Mouse (Mus musculus): ENCODE measurements around the gene Syn3. TPM values are rescaled to one million over a fixed set of nuclear protein-coding genes. Genes with fewer than 3 reads are reported as not detected.
"Not testable (repeated sequence)": the region's sequence is repeated elsewhere in the genome, so short reads cannot be mapped to it uniquely, and the experiment has no call there.

Gene Syn3
- polyA plus RNA-seq, 1 experiment from 2014 or later = 1.3 TPM

GRCm38 (mm10) chr10:86044066-86044465, 454.6 kb downstream of the Syn3 start:
- Histone ChIP-seq H3K4me3 (ENCODE audit: low read depth, low read length) (no peak overlapping the region), H3K27me3 (ENCODE audit: control insufficient read depth, insufficient read depth, low read length) (no peaks in the 10 kb centered on the region), H3K4me1 (replicated peaks; ENCODE audit: control insufficient read depth, insufficient read depth) (no peaks in the 10 kb centered on the region), H3K36me3 (ENCODE audit: control insufficient read depth, insufficient read depth, low read length) (peaks cover 11% of the 10 kb centered on the region), H3K27ac (replicated peaks) (no peak overlapping the region), H3K9me3 (ENCODE audit: control insufficient read depth, low read length) (no peaks in the 10 kb centered on the region), H3K9ac (ENCODE audit: low read length) (no peak overlapping the region), H3K4me2 (replicated peaks; ENCODE audit: low read depth) (no peak overlapping the region)
- TF ChIP-seq EP300 (optimal IDR thresholded peaks at IDR 0.05) = no peak
- 92% methylated on average over 8 of the region's 8 CpGs for WGBS
- ATAC-seq (ENCODE audit: low FRiP score, low TSS enrichment) (no peak), DNase-seq (ENCODE audit: low spot score) (no peak)

DNA sequence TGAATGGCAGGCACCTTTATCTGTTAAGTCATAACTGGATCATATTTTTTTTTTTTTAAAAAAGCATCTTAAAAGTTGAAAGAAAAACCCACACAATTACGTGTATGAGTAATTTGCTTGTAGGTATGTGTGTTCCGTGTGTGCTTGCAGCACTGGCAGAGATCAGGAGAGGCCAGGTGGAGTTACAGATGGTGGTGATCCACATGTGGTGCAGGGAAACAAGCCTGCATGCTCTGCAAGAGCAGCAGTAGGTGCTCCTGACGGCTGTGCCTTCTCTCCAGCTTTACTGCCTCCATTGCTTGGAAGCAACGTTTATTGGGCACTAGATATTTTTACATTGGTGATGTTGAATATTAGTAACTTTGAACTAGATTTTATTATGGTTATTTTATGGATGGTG, 455.0 kb downstream of the Syn3 start:
- H3K27me3 ChIP-seq (ENCODE audit: control insufficient read depth, insufficient read depth, low read length) = no peaks in the 10 kb centered on the region
- no peak overlapping the region for H3K9ac ChIP-seq (ENCODE audit: low read length)
- DNase-seq (ENCODE audit: low spot score) (no peak), ATAC-seq (ENCODE audit: low FRiP score, low TSS enrichment) (no peak)
- no peak overlapping the region for H3K4me3 ChIP-seq (ENCODE audit: low read depth, low read length)
- 81% methylated on average over 4 of the region's 4 CpGs for WGBS
- H3K36me3 ChIP-seq (ENCODE audit: control insufficient read depth, insufficient read depth, low read length) = peaks cover 11% of the 10 kb centered on the region
- no peak overlapping the region for H3K27ac ChIP-seq (replicated peaks)
- no peaks in the 10 kb centered on the region for H3K4me1 ChIP-seq (replicated peaks; ENCODE audit: control insufficient read depth, insufficient read depth)
- H3K9me3 ChIP-seq (ENCODE audit: control insufficient read depth, low read length) = no peaks in the 10 kb centered on the region
- no peak overlapping the region for H3K4me2 ChIP-seq (replicated peaks; ENCODE audit: low read depth)
- TF ChIP-seq EP300 (optimal IDR thresholded peaks at IDR 0.05) = no peak
- no peak for TF ChIP-seq CTCF (IDR thresholded peaks at IDR 0.05; ENCODE audit: low read depth)

GRCm38 (mm10) chr10:86034007-86034728, 464.5 kb downstream of the Syn3 start:
- no peaks in the 10 kb centered on the region for H3K27me3 ChIP-seq (ENCODE audit: control insufficient read depth, insufficient read depth, low read length)
- H3K9me3 ChIP-seq (ENCODE audit: control insufficient read depth, low read length) = no peaks in the 10 kb centered on the region
- H3K4me1 ChIP-seq (replicated peaks; ENCODE audit: control insufficient read depth, insufficient read depth) = no peaks in the 10 kb centered on the region
- DNase-seq (ENCODE audit: low spot score) = no peak
- TF ChIP-seq CTCF (IDR thresholded peaks at IDR 0.05; ENCODE audit: low read depth) (no peak), EP300 (optimal IDR thresholded peaks at IDR 0.05) (no peak)
- no peak overlapping the region for H3K4me2 ChIP-seq (replicated peaks; ENCODE audit: low read depth)
- H3K27ac ChIP-seq (replicated peaks) = 0 out of 2 replicates have a peak overlapping the region, but pooled peaks have one; percentile 31
- H3K36me3 ChIP-seq (ENCODE audit: control insufficient read depth, insufficient read depth, low read length) = peaks cover 2% of the 10 kb centered on the region; the same call in 1 of the 2 replicates
- peak; percentile 84 for ATAC-seq (ENCODE audit: low FRiP score, low TSS enrichment)
- peak overlapping the region; percentile 13; the same call in 1 of the 2 replicates for H3K9ac ChIP-seq (ENCODE audit: low read length)
- no peak overlapping the region for H3K4me3 ChIP-seq (ENCODE audit: low read depth, low read length)
- 33% methylated on average over 2 of the region's 2 CpGs for WGBS

- no peak for ATAC-seq (ENCODE audit: low FRiP score, low TSS enrichment)
- 86% methylated on average over 3 of the region's 3 CpGs for WGBS
- Histone ChIP-seq H3K4me3 (ENCODE audit: low read depth, low read length) (no peak overlapping the region), H3K9me3 (ENCODE audit: control insufficient read depth, low read length) (no peaks in the 10 kb centered on the region), H3K27me3 (ENCODE audit: control insufficient read depth, insufficient read depth, low read length) (no peaks in the 10 kb centered on the region), H3K27ac (replicated peaks) (no peak overlapping the region), H3K4me1 (replicated peaks; ENCODE audit: control insufficient read depth, insufficient read depth) (no peaks in the 10 kb centered on the region), H3K4me2 (replicated peaks; ENCODE audit: low read depth) (no peak overlapping the region), H3K36me3 (ENCODE audit: control insufficient read depth, insufficient read depth, low read length) (peaks cover 2% of the 10 kb centered on the region; the same call in 1 of the 2 replicates), H3K9ac (ENCODE audit: low read length) (no peak overlapping the region)
- DNase-seq (ENCODE audit: low spot score) = no peak
- TF ChIP-seq EP300 (optimal IDR thresholded peaks at IDR 0.05) = no peak
- no peak for TF ChIP-seq CTCF (IDR thresholded peaks at IDR 0.05; ENCODE audit: low read depth)
Measured at GRCm38 (mm10) chr10:86032517-86032916, 466.2 kb downstream of the Syn3 start.

DNA sequence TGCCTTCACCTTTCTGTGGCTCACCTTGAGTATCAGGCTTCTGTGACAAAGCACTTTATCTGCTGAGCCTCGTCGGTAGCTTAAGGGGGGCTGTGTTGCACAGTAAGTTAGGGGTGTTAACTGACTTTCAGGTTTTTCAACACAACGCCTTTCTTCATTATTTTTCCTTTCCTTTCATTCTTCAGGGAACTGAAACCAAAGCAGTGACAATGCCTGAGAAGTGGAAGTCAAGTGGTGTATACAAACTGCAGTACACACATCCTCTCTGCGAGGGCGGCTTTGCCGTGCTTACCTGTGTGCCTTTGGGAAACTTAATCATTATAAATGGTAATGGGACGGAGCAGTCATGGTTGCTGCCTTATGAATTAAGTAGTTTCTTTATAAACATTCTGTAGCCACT, 468.0 kb downstream of the Syn3 start:
- DNase-seq (ENCODE audit: low spot score) = no peak
- TF ChIP-seq CTCF (IDR thresholded peaks at IDR 0.05; ENCODE audit: low read depth) = no peak
- TF ChIP-seq EP300 (optimal IDR thresholded peaks at IDR 0.05) = no peak
- 75% methylated on average over 7 of the region's 7 CpGs for WGBS
- Histone ChIP-seq H3K27me3 (ENCODE audit: control insufficient read depth, insufficient read depth, low read length) (no peaks in the 10 kb centered on the region), H3K9ac (ENCODE audit: low read length) (no peak overlapping the region), H3K4me3 (ENCODE audit: low read depth, low read length) (no peak overlapping the region), H3K36me3 (ENCODE audit: control insufficient read depth, insufficient read depth, low read length) (no peaks in the 10 kb centered on the region), H3K4me2 (replicated peaks; ENCODE audit: low read depth) (no peak overlapping the region), H3K4me1 (replicated peaks; ENCODE audit: control insufficient read depth, insufficient read depth) (no peaks in the 10 kb centered on the region), H3K27ac (replicated peaks) (no peak overlapping the region), H3K9me3 (ENCODE audit: control insufficient read depth, low read length) (no peaks in the 10 kb centered on the region)
- no peak for ATAC-seq (ENCODE audit: low FRiP score, low TSS enrichment)

DNA sequence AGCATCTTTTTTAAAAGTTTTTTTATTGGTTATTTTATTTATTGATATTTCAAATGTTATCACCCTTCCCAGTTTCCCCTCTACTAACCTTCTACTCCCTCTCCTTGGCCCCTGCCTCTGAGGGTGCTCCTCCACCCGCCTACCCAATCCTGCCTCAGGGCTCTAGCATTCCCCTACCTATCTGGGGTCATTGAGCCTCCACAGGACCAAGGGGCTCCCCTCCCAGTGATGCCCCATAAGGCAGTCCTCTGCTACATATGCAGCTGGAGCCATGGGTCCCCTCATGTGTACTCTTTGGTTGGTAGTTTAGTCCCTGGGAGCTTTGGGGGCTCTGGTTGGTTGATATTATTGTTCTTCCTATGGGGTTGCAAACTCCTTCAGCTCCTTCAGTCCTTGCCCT, 471.9 kb downstream of the Syn3 start:
- not testable (repeated sequence) for DNase-seq (ENCODE audit: low spot score); H3K4me2 ChIP-seq (replicated peaks; ENCODE audit: low read depth); ATAC-seq (ENCODE audit: low FRiP score, low TSS enrichment); H3K4me3 ChIP-seq (ENCODE audit: low read depth, low read length); H3K27ac ChIP-seq (replicated peaks); H3K9ac ChIP-seq (ENCODE audit: low read length); H3K9me3 ChIP-seq (ENCODE audit: control insufficient read depth, low read length); H3K27me3 ChIP-seq (ENCODE audit: control insufficient read depth, insufficient read depth, low read length); H3K36me3 ChIP-seq (ENCODE audit: control insufficient read depth, insufficient read depth, low read length); H3K4me1 ChIP-seq (replicated peaks; ENCODE audit: control insufficient read depth, insufficient read depth)
- WGBS = 87% methylated on average over 1 of the region's 1 CpGs
